8 mouse cellular contexts compared by ENCODE assay signal in genomic region chr17:31378361-31378761, GRCm38 (mm10). TPM values are rescaled to one million over a fixed set of nuclear protein-coding genes. Genes with fewer than 3 reads are reported as not detected.
DNase-seq lines count a peak whose midpoint lies in the region; ATAC-seq and TF ChIP-seq lines count a peak whose summit lies in the region.

No protein-coding gene starts in this region.

- no peak overlapping the region for H3K4me3 ChIP-seq in heart, embryonic 14.5 days (ENCODE audit: control insufficient read depth in 1 of 2, insufficient read depth in 1 of 2, low read depth in 1 of 2, low read length in 2 of 2)
- no peak overlapping the region for H3K4me3 ChIP-seq in heart, embryonic 12.5 days
- no peak overlapping the region for H3K4me3 ChIP-seq in forebrain, embryonic 11.5 days (ENCODE audit: low read depth, low read length)
- H3K4me3 ChIP-seq in limb, embryonic 14.5 days (replicated peaks; ENCODE audit: low read length): no peak overlapping the region

- no peaks in the 10 kb centered on the region for H3K9me3 ChIP-seq in heart, embryonic 14.5 days (ENCODE audit: control insufficient read depth, low read length)
- H3K9me3 ChIP-seq in heart, embryonic 12.5 days (replicated peaks): no peaks in the 10 kb centered on the region
- no peaks in the 10 kb centered on the region for H3K9me3 ChIP-seq in forebrain, embryonic 11.5 days (ENCODE audit: control insufficient read depth, low read length)
- no peaks in the 10 kb centered on the region for H3K9me3 ChIP-seq in limb, embryonic 14.5 days (ENCODE audit: control insufficient read depth, low read length)

- no peak for TF ChIP-seq POLR2A in limb, embryonic 14.5 days (IDR thresholded peaks at IDR 0.05; ENCODE audit: borderline replicate concordance, extremely low read depth, insufficient read depth, insufficient read length)

- no peak overlapping the region for H3K27ac ChIP-seq in heart, embryonic 14.5 days (replicated peaks in 1 of 2; ENCODE audit: control insufficient read depth in 1 of 2, insufficient read depth in 1 of 2, low read depth in 2 of 2, low read length in 2 of 2)
- no peak overlapping the region for H3K27ac ChIP-seq in heart, embryonic 12.5 days (ENCODE audit: poor library complexity, severe bottlenecking)
- no peak overlapping the region for H3K27ac ChIP-seq in forebrain, embryonic 11.5 days (ENCODE audit: low read depth, low read length)
- H3K27ac ChIP-seq in limb, embryonic 14.5 days (replicated peaks; ENCODE audit: low read depth, low read length): no peak overlapping the region

- H3K36me3 ChIP-seq in heart, embryonic 14.5 days (ENCODE audit: control insufficient read depth, insufficient read depth, low read length): no peaks in the 10 kb centered on the region
- no peaks in the 10 kb centered on the region for H3K36me3 ChIP-seq in heart, embryonic 12.5 days
- no peaks in the 10 kb centered on the region for H3K36me3 ChIP-seq in forebrain, embryonic 11.5 days (ENCODE audit: control insufficient read depth, insufficient read depth, low read length)
- H3K36me3 ChIP-seq in limb, embryonic 14.5 days (ENCODE audit: control insufficient read depth, insufficient read depth, low read length): no peaks in the 10 kb centered on the region

- WGBS in heart, embryonic 14.5 days: 70% methylated on average over 10 of the region's 10 CpGs
- 72% methylated on average over 10 of the region's 10 CpGs for WGBS in heart, embryonic 12.5 days
- WGBS in forebrain, embryonic 11.5 days: 70% methylated on average over 10 of the region's 10 CpGs
- WGBS in limb, embryonic 14.5 days: 64% methylated on average over 10 of the region's 10 CpGs

- H3K4me2 ChIP-seq in heart, embryonic 14.5 days (ENCODE audit: low read length): peak overlapping the region; percentile 26; the same call in 1 of the 2 replicates
- H3K4me2 ChIP-seq in heart, embryonic 12.5 days: no peak overlapping the region
- H3K4me2 ChIP-seq in forebrain, embryonic 11.5 days (ENCODE audit: low read depth, low read length, severe bottlenecking): peak overlapping the region; percentile 25; the same call in 1 of the 2 replicates
- peak overlapping the region; percentile 22; the same call in 1 of the 2 replicates for H3K4me2 ChIP-seq in limb, embryonic 14.5 days (replicated peaks; ENCODE audit: low read depth, low read length, severe bottlenecking)

- ATAC-seq in heart, embryonic 14.5 days (ENCODE audit: insufficient number of reproducible peaks, insufficient read depth, low FRiP score, low read depth): no peak
- no peak for ATAC-seq in heart, embryonic 12.5 days (ENCODE audit: insufficient number of reproducible peaks, low FRiP score)
- peak; percentile 72; the same call in 1 of the 2 replicates for ATAC-seq in cerebellum, adult (ENCODE audit: insufficient number of reproducible peaks, low FRiP score, low TSS enrichment)
- ATAC-seq in forebrain, embryonic 11.5 days (replicated peaks; ENCODE audit: low FRiP score): no peak
- ATAC-seq in limb, embryonic 14.5 days (ENCODE audit: low FRiP score, low read depth): no peak

- DNase-seq in forebrain, embryonic 11.5 days (ENCODE audit: low spot score): no peak
- DNase-seq in limb, embryonic 14.5 days (ENCODE audit: low spot score): no peak
- DNase-seq in urinary bladder, postnatal 10 days (ENCODE audit: low spot score): no peak
- no peak for DNase-seq in embryo, embryonic 10.5 days (ENCODE audit: low spot score)
- DNase-seq in kidney, adult 11 months: no peak

- 0 out of 4 replicates have a peak, but pooled peaks cover 0 to 3% of the 10 kb centered on the region in 2 experiments for H3K4me1 ChIP-seq in heart, embryonic 14.5 days (ENCODE audit: control insufficient read depth in 2 of 2, insufficient read depth in 2 of 2, low read length in 2 of 2)
- no peaks in the 10 kb centered on the region for H3K4me1 ChIP-seq in heart, embryonic 12.5 days (replicated peaks)
- H3K4me1 ChIP-seq in forebrain, embryonic 11.5 days (replicated peaks; ENCODE audit: control insufficient read depth, insufficient read depth, low read length): no peaks in the 10 kb centered on the region
- no peaks in the 10 kb centered on the region for H3K4me1 ChIP-seq in limb, embryonic 14.5 days (ENCODE audit: control insufficient read depth, insufficient read depth, low read length)

- no peaks in the 10 kb centered on the region; the same call in 1 of the 2 replicates for H3K27me3 ChIP-seq in heart, embryonic 14.5 days (ENCODE audit: control insufficient read depth, insufficient read depth, low read length)
- H3K27me3 ChIP-seq in heart, embryonic 12.5 days (replicated peaks): 0 out of 2 replicates have a peak, but pooled peaks cover 4% of the 10 kb centered on the region
- no peaks in the 10 kb centered on the region for H3K27me3 ChIP-seq in forebrain, embryonic 11.5 days (ENCODE audit: control insufficient read depth, insufficient read depth, low read length)
- H3K27me3 ChIP-seq in limb, embryonic 14.5 days (ENCODE audit: control insufficient read depth, insufficient read depth, low read length): no peaks in the 10 kb centered on the region

- no peak overlapping the region for H3K9ac ChIP-seq in heart, embryonic 14.5 days (ENCODE audit: low read length)
- H3K9ac ChIP-seq in heart, embryonic 12.5 days: no peak overlapping the region
- H3K9ac ChIP-seq in forebrain, embryonic 11.5 days (ENCODE audit: low read length): 0 out of 2 replicates have a peak overlapping the region, but pooled peaks have one; percentile 12
- no peak overlapping the region for H3K9ac ChIP-seq in limb, embryonic 14.5 days (ENCODE audit: low read depth, low read length, severe bottlenecking)

RNA-seq across cellular contexts. Expression of gene Pde9a, which starts 7.6 kb away (rescaled TPM):
- polyA plus RNA-seq in heart, embryonic 14.5 days (2014; fragmentation: Nextera tagmentation; extraction: Ambion mirVana): 6.6 and 9.1 TPM in 2 replicates
- polyA plus RNA-seq in heart, embryonic 12.5 days (2016; fragmentation: Nextera tagmentation; extraction: Ambion mirVana): 5.5 and 5.6 TPM in 2 replicates
- polyA plus RNA-seq in forebrain, embryonic 11.5 days (2014; fragmentation: Nextera tagmentation; extraction: Ambion mirVana): 30.4 and 33.7 TPM in 2 replicates
- polyA plus RNA-seq in limb, embryonic 14.5 days (2012; rRNA removed): 47.3 and 77.7 TPM in 2 replicates
- polyA plus RNA-seq in limb, embryonic 14.5 days (2014; fragmentation: Nextera tagmentation; extraction: Ambion mirVana): 27.2 and 33.5 TPM in 2 replicates
